Mouse (Mus musculus) central nervous system, embryonic 14 days (tissue): ENCODE measurements around the gene Bcr. TPM values are rescaled to one million over a fixed set of nuclear protein-coding genes. Genes with fewer than 3 reads are reported as not detected.

Source experiments
- polyA plus RNA-seq: library from polyadenylated mRNA; depleted of rRNA; stranded (reverse); fragments of >200 nt; gene quantifications from 2 replicates; pipeline ENCODE4 v1.2.3, GENCODE M21; 2012; rRNA removed

Gene Bcr
- polyA plus RNA-seq = 46.4 and 48.9 TPM in 2 replicates

GRCm38 (mm10) chr10:75060217-75060842 is at the start of gene Bcr:
Gene Bcr, plus strand, starts transcription at chr10:75060592.

GRCm38 (mm10) chr10:75032395-75032794 is 28.0 kb upstream of the Bcr start, which contains the start of gene Rsph14:
Gene Rsph14, minus strand, starts transcription at chr10:75032586.

GRCm38 (mm10) chr10:75036883-75037379 is 23.5 kb upstream of the Bcr start, which contains the start of gene Rab36:
Gene Rab36, plus strand, starts transcription at chr10:75037058.

GRCm38 (mm10) chr10:75211807-75212645 is 151.6 kb downstream of the Bcr start, which contains the start of gene Specc1l:
Gene Specc1l, plus strand, starts transcription at chr10:75212073.

Other genes with a start within 250 kb of the Bcr start
- gene Gnaz, start 93.4 kb upstream of the Bcr start, polyA plus RNA-seq = 32.2 and 36.2 TPM in 2 replicates
- gene Rsph14, start 28.0 kb upstream of the Bcr start, polyA plus RNA-seq = 0.32 and 0.34 TPM in 2 replicates
- 22.9 and 25.3 TPM in 2 replicates for gene Rab36, start 23.5 kb upstream of the Bcr start, polyA plus RNA-seq
- 35.5 and 38.1 TPM in 2 replicates for gene Specc1l, start 151.5 kb downstream of the Bcr start, polyA plus RNA-seq